Mouse (Mus musculus): ENCODE measurements around the gene Sec14l1. TPM values are rescaled to one million over a fixed set of nuclear protein-coding genes. Genes with fewer than 3 reads are reported as not detected.
A peak's percentile ranks its signal among the peaks of the same experiment; 100 is the strongest.

Gene Sec14l1
- polyA plus RNA-seq, 1 experiment from 2014 or later, result 76.9 TPM

DNA sequence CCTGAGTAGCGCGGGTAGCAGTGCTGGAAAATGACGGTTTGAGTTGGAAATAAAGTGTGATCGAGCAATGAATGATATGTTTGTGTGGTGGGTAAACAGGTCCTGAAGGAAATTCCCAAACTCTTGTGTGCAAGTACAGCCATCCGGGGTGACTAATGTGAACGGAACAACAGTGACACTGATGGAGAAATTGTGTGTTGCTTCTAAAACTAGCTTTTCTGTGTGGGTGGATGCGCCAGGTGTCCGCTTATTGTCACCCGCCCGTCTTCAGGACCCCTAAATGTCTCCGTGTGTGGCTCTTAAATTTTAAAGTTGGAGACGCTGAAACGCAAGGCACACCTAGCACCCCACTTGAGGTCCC, 757 bp upstream of the Sec14l1 start:
- Histone ChIP-seq H3K4me1 (replicated peaks; ENCODE audit: control insufficient read depth, insufficient read depth, low read length) (peaks cover 41% of the 10 kb centered on the region), H3K9me3 (ENCODE audit: control insufficient read depth, low read length) (no peaks in the 10 kb centered on the region), H3K9ac (replicated peaks; ENCODE audit: low read depth, low read length) (peak overlapping the region; percentile 85)

DNA sequence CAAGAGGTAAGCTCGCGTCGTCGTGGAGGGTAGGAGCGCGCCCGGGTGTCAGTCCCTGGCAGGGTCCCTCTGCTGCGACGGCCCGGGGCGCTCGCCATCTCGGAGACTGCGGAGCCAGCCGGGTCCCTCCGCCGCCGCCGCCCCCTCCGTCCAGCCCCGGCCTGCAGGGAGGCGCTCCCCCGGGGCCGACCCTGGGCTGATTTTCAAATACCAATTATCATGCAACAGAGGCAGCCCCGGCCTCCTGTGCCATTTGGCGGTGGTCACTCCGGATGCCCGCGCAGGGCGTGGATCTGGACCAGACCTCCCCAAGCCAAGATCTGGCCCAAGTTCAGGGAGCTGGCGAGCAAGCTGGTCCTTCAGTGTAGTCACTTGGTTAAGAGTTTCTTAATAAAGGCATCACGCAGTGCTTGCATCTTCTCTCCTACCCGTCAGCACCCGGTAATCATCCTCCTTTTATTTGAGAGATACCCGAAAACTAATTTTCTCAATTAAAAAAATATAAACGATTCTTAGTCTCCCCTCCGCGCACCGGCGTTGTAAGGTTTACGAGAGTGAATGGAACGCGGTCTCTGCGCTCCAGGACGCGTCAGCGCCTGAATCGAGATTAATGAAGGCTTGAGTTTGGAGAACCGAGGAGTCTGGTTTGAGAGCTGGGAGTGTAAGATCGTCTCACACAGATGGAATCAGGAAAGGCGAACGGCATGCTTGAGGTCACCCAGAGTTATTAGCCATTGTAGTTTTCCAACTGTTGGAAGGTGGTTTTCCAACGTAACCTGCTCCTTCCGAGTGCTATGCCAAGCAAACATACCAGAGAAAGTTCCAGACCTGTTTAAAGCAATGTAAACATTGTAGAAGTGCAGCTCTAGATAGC, 615 bp downstream of the Sec14l1 start:
- 1% methylated on average over 53 of the region's 54 CpGs for WGBS

More for the DNA sequence above, 757 bp upstream of the Sec14l1 start:
- WGBS, result 54% methylated on average over 13 of the region's 13 CpGs
- peak overlapping the region; percentile 76 for H3K4me2 ChIP-seq (ENCODE audit: low read length)
- no peak for ATAC-seq
- peak overlapping the region; percentile 99 for H3K27ac ChIP-seq (ENCODE audit: low read length)
- H3K36me3 ChIP-seq (ENCODE audit: control insufficient read depth, insufficient read depth), result 0 out of 2 replicates have a peak, but pooled peaks cover 2% of the 10 kb centered on the region
- H3K4me3 ChIP-seq (replicated peaks; ENCODE audit: low read length), result peak overlapping the region; percentile 82
- no peaks in the 10 kb centered on the region for H3K27me3 ChIP-seq (replicated peaks; ENCODE audit: control insufficient read depth, insufficient read depth, low read length)

DNA sequence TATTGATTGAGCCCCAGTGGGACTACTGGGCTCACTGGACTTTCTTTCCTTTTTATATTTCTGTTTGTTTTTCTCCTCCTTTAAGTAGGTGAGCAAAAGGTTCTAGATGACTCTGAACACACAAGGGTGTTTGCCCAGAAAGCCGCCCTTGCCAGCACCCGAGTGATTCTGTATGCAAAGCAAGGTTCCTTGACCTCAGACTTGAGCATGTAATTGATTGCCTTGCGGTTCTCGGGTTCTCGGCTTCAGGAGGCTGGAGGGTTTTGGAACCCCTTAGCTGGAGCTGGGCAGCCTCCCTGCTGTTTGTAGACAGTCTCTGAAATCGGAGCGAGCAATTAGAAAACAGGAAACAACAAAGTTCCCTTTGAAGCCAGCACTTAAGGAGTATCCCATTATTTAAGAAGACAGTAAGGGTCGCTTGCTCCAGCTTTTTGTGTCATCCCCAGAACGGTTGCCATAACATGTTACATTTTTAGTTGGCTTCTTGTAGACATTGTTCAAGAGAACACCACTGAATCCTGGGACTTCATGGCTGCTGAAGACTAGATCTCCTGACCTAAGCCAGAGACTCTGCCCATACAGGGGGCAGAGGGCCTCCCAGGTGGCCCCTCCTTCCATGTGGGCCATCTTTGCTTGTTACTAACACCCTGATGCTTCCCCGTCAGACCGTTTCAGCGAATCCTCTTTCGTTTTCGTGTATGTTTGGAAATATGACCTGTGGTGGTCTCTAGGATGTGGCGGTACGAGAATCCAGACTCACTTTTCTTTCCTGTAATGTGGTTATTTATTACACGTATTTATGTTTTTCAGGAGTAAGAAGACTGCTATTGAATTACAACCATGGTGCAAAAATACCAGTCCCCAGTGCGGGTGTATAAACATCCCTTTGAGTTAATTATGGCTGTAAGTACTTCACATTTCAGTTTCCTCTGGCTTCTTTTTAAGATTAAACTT, 1.7 kb downstream of the Sec14l1 start:
- H3K4me2 ChIP-seq (ENCODE audit: low read length), result peak overlapping the region; percentile 79
- H3K4me1 ChIP-seq (replicated peaks; ENCODE audit: control insufficient read depth, insufficient read depth, low read length), result peaks cover 64% of the 10 kb centered on the region
- 0 out of 2 replicates have a peak, but pooled peaks cover 2% of the 10 kb centered on the region for H3K36me3 ChIP-seq (ENCODE audit: control insufficient read depth, insufficient read depth)
- H3K9ac ChIP-seq (replicated peaks; ENCODE audit: low read depth, low read length), result peak overlapping the region; percentile 85
- WGBS, result 48% methylated on average over 18 of the region's 18 CpGs
- H3K27ac ChIP-seq (ENCODE audit: low read length), result no peak overlapping the region
- H3K4me3 ChIP-seq (replicated peaks; ENCODE audit: low read length), result peak overlapping the region; percentile 82
- ATAC-seq, result no peak
- H3K9me3 ChIP-seq (ENCODE audit: control insufficient read depth, low read length), result no peaks in the 10 kb centered on the region
- H3K27me3 ChIP-seq (replicated peaks; ENCODE audit: control insufficient read depth, insufficient read depth, low read length), result no peaks in the 10 kb centered on the region

More for the DNA sequence above, 615 bp downstream of the Sec14l1 start:
- Histone ChIP-seq H3K4me1 (replicated peaks; ENCODE audit: control insufficient read depth, insufficient read depth, low read length) (peaks cover 53% of the 10 kb centered on the region), H3K9me3 (ENCODE audit: control insufficient read depth, low read length) (no peaks in the 10 kb centered on the region), H3K27me3 (replicated peaks; ENCODE audit: control insufficient read depth, insufficient read depth, low read length) (no peaks in the 10 kb centered on the region), H3K4me3 (replicated peaks; ENCODE audit: low read length) (peak overlapping the region; percentile 82), H3K27ac (ENCODE audit: low read length) (peak overlapping the region; percentile 85), H3K9ac (replicated peaks; ENCODE audit: low read depth, low read length) (peak overlapping the region; percentile 85), H3K36me3 (ENCODE audit: control insufficient read depth, insufficient read depth) (0 out of 2 replicates have a peak, but pooled peaks cover 2% of the 10 kb centered on the region), H3K4me2 (ENCODE audit: low read length) (peak overlapping the region; percentile 79)
- peak; percentile 76 for ATAC-seq

DNA sequence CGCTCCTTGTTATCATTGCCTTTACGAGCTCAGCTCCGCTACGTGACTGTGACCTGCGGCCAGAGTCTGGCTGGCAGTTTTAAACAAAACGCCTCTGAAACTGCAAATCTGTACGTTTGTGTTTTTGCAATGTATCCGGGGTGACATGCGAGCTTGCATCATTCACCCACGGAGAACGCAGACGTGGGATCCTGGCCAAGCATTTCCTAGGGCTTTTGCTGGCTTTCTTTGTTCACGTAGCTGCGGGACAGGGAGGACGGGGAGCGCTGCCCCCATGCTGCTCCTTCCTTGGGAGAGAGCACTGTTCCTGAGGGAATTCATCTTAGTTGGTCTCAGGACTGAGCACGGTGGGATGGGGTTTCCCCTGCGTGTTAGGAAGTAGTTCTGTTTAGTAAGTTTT, 2.4 kb downstream of the Sec14l1 start:
- Histone ChIP-seq H3K9ac (replicated peaks; ENCODE audit: low read depth, low read length) (peak overlapping the region; percentile 33), H3K4me1 (replicated peaks; ENCODE audit: control insufficient read depth, insufficient read depth, low read length) (peaks cover 64% of the 10 kb centered on the region)

DNA sequence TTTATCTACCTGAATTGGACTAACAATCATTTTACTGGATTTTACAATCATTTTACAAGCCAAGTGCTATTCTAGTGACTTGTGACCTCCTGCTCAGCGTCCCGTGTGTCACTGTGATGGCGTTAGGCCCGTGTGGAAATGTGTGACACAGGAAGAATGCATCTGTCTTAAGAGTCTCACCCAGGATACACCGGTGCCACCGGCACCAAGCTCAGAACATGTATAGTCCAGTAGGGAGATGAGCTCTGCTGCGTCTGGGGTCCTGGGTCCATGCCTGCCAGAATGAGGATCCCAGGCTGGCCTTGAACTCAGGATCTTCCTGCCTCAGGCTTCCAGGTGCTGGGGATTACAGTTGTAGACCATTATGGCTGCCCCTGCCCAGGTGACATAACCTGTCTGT, 2.8 kb downstream of the Sec14l1 start:
- Histone ChIP-seq H3K9me3 (ENCODE audit: control insufficient read depth, low read length) (no peaks in the 10 kb centered on the region), H3K4me2 (ENCODE audit: low read length) (no peak overlapping the region), H3K36me3 (ENCODE audit: control insufficient read depth, insufficient read depth) (0 out of 2 replicates have a peak, but pooled peaks cover 2% of the 10 kb centered on the region), H3K27ac (ENCODE audit: low read length) (no peak overlapping the region), H3K4me3 (replicated peaks; ENCODE audit: low read length) (no peak overlapping the region), H3K4me1 (replicated peaks; ENCODE audit: control insufficient read depth, insufficient read depth, low read length) (peaks cover 64% of the 10 kb centered on the region), H3K9ac (replicated peaks; ENCODE audit: low read depth, low read length) (0 out of 2 replicates have a peak overlapping the region, but pooled peaks have one; percentile 17), H3K27me3 (replicated peaks; ENCODE audit: control insufficient read depth, insufficient read depth, low read length) (no peaks in the 10 kb centered on the region)
- WGBS, result 88% methylated on average over 7 of the region's 7 CpGs
- ATAC-seq, result no peak

More for the DNA sequence above, 2.4 kb downstream of the Sec14l1 start:
- Histone ChIP-seq H3K27me3 (replicated peaks; ENCODE audit: control insufficient read depth, insufficient read depth, low read length) (no peaks in the 10 kb centered on the region), H3K4me3 (replicated peaks; ENCODE audit: low read length) (peak overlapping the region; percentile 82), H3K9me3 (ENCODE audit: control insufficient read depth, low read length) (no peaks in the 10 kb centered on the region), H3K36me3 (ENCODE audit: control insufficient read depth, insufficient read depth) (0 out of 2 replicates have a peak, but pooled peaks cover 2% of the 10 kb centered on the region), H3K27ac (ENCODE audit: low read length) (no peak overlapping the region), H3K4me2 (ENCODE audit: low read length) (peak overlapping the region; percentile 79)
- WGBS, result 41% methylated on average over 18 of the region's 18 CpGs
- no peak for ATAC-seq

DNA sequence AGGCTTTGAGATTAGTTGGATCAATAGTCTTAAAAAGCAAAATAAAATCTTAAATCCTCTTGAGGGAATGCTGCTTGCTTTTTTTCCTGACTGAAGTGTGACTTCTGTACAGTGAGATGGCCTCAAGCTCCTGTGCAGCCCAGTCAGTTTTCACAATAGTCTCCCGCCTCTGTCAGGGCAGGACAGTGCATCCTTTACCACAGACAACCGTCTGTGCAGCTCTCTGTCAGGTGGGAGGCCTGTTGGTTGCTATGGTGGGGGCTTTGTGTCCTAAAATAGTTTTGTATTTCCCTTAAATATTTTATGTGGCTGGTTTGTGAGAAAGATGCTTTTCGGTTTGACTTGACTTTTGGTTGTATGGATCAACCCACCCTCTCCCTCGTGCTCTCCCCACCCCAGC, 3.3 kb downstream of the Sec14l1 start:
- Histone ChIP-seq H3K9me3 (ENCODE audit: control insufficient read depth, low read length) (no peaks in the 10 kb centered on the region), H3K27me3 (replicated peaks; ENCODE audit: control insufficient read depth, insufficient read depth, low read length) (no peaks in the 10 kb centered on the region), H3K36me3 (ENCODE audit: control insufficient read depth, insufficient read depth) (0 out of 2 replicates have a peak, but pooled peaks cover 2% of the 10 kb centered on the region), H3K27ac (ENCODE audit: low read length) (no peak overlapping the region), H3K4me3 (replicated peaks; ENCODE audit: low read length) (no peak overlapping the region), H3K4me1 (replicated peaks; ENCODE audit: control insufficient read depth, insufficient read depth, low read length) (peaks cover 64% of the 10 kb centered on the region), H3K9ac (replicated peaks; ENCODE audit: low read depth, low read length) (no peak overlapping the region), H3K4me2 (ENCODE audit: low read length) (no peak overlapping the region)
- ATAC-seq, result no peak
- 66% methylated on average over 4 of the region's 4 CpGs for WGBS

DNA sequence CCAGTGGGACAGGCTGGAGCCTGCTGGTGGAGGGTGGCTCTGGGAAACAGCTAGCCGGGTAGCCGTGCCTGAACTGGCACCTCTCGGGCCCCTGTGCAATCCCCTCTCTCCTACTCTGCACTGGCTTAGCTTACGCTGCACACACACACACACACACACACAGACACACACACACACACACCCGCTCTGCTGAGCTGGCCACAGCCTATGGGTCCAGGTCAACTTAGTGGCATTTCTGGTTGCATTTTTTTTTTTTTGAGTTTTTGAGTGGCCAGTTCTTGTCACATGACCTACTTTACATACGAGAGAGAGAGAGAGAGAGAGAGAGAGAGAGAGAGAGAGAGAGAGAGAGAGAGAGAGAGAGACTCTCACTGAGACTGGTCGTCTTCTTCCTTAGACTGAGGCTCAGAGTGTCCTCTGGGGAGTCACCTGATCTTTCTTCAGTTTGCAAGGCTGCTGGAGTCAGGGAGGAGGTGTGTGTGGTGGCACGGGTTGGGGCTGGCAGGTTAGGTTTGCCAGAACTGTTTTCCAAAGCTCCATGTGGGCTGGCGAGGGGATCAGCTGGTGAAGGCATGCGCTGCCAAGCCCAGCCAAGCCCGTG, 3.9 kb downstream of the Sec14l1 start:
- no peaks in the 10 kb centered on the region for H3K27me3 ChIP-seq (replicated peaks; ENCODE audit: control insufficient read depth, insufficient read depth, low read length)
- 0 out of 2 replicates have a peak overlapping the region, but pooled peaks have one; percentile 7 for H3K4me2 ChIP-seq (ENCODE audit: low read length)
- H3K9ac ChIP-seq (replicated peaks; ENCODE audit: low read depth, low read length), result no peak overlapping the region
- 0 out of 2 replicates have a peak, but pooled peaks cover 2% of the 10 kb centered on the region for H3K36me3 ChIP-seq (ENCODE audit: control insufficient read depth, insufficient read depth)
- no peak for ATAC-seq
- no peak overlapping the region for H3K4me3 ChIP-seq (replicated peaks; ENCODE audit: low read length)
- peaks cover 69% of the 10 kb centered on the region for H3K4me1 ChIP-seq (replicated peaks; ENCODE audit: control insufficient read depth, insufficient read depth, low read length)
- no peaks in the 10 kb centered on the region for H3K9me3 ChIP-seq (ENCODE audit: control insufficient read depth, low read length)
- no peak overlapping the region for H3K27ac ChIP-seq (ENCODE audit: low read length)
- WGBS, result 33% methylated on average over 11 of the region's 11 CpGs

DNA sequence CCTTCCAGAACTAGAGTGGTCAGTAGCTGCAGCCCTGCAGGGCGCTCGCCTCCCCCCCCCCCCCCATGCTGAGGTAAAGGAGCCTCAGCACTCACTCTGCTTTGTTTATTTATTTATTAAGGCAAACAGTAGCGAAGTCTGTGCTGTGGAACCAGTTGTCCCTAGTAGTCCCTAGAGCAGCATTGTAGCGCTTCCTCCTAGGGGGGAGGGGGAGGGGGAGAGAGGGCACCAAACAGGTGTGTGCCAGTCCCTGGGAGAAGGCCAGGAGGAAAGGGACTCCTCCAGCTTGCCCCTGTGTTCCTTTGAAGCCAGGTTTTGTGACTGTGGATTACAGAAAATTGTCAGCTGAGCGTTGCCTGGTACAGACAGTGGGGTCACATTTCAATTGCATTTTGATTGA, 4.8 kb downstream of the Sec14l1 start:
- Histone ChIP-seq H3K9ac (replicated peaks; ENCODE audit: low read depth, low read length) (no peak overlapping the region), H3K27me3 (replicated peaks; ENCODE audit: control insufficient read depth, insufficient read depth, low read length) (no peaks in the 10 kb centered on the region), H3K4me1 (replicated peaks; ENCODE audit: control insufficient read depth, insufficient read depth, low read length) (peaks cover 70% of the 10 kb centered on the region), H3K4me2 (ENCODE audit: low read length) (peak overlapping the region; percentile 14; the same call in 1 of the 2 replicates), H3K36me3 (ENCODE audit: control insufficient read depth, insufficient read depth) (0 out of 2 replicates have a peak, but pooled peaks cover 2% of the 10 kb centered on the region), H3K4me3 (replicated peaks; ENCODE audit: low read length) (no peak overlapping the region), H3K27ac (ENCODE audit: low read length) (no peak overlapping the region), H3K9me3 (ENCODE audit: control insufficient read depth, low read length) (no peaks in the 10 kb centered on the region)
- 50% methylated on average over 5 of the region's 5 CpGs for WGBS
- ATAC-seq, result no peak

Data from forebrain, embryonic 16.5 days (tissue).